ENCODE assay signal across 8 mouse cellular contexts in genomic region chr12:16731121-16731741, GRCm38 (mm10).
DNase-seq lines count a peak whose midpoint lies in the region; ATAC-seq lines count a peak whose summit lies in the region.

No protein-coding gene starts in this region.

- no peak overlapping the region for H3K4me3 ChIP-seq in hindbrain, embryonic 10.5 days
- no peak overlapping the region for H3K4me3 ChIP-seq in hindbrain, embryonic 11.5 days (ENCODE audit: low read depth, low read length)
- H3K4me3 ChIP-seq in forebrain, embryonic 14.5 days (ENCODE audit: low read depth, low read length): no peak overlapping the region
- H3K4me3 ChIP-seq in hindbrain, embryonic 16.5 days (ENCODE audit: low read length): no peak overlapping the region
- H3K4me3 ChIP-seq in neural tube, embryonic 13.5 days: no peak overlapping the region

- H3K9ac ChIP-seq in hindbrain, embryonic 11.5 days (ENCODE audit: low read depth, low read length): no peak overlapping the region
- H3K9ac ChIP-seq in forebrain, embryonic 14.5 days (ENCODE audit: low read length): no peak overlapping the region
- no peak overlapping the region for H3K9ac ChIP-seq in hindbrain, embryonic 16.5 days (ENCODE audit: low read depth, low read length)
- H3K9ac ChIP-seq in neural tube, embryonic 13.5 days: no peak overlapping the region

- H3K9me3 ChIP-seq in hindbrain, embryonic 10.5 days: no peaks in the 10 kb centered on the region
- no peaks in the 10 kb centered on the region for H3K9me3 ChIP-seq in hindbrain, embryonic 11.5 days (ENCODE audit: control insufficient read depth, low read length)
- no peaks in the 10 kb centered on the region for H3K9me3 ChIP-seq in forebrain, embryonic 14.5 days (replicated peaks; ENCODE audit: control insufficient read depth, low read length)
- no peaks in the 10 kb centered on the region for H3K9me3 ChIP-seq in hindbrain, embryonic 16.5 days (ENCODE audit: control insufficient read depth, low read length)
- no peaks in the 10 kb centered on the region for H3K9me3 ChIP-seq in neural tube, embryonic 13.5 days

- 51% methylated on average over 11 of the region's 11 CpGs for whole genome bisulfite sequencing in hindbrain, embryonic 10.5 days
- 46% methylated on average over 11 of the region's 11 CpGs for WGBS in hindbrain, embryonic 11.5 days
- 15% methylated on average over 11 of the region's 11 CpGs for WGBS in forebrain, embryonic 14.5 days
- 21% methylated on average over 11 of the region's 11 CpGs for WGBS in hindbrain, embryonic 16.5 days
- WGBS in neural tube, embryonic 13.5 days: 6% methylated on average over 11 of the region's 11 CpGs

- ATAC-seq in hindbrain, embryonic 11.5 days (ENCODE audit: low FRiP score): no peak
- no peak for ATAC-seq in forebrain, embryonic 14.5 days
- ATAC-seq in hindbrain, embryonic 16.5 days: peak; percentile 65
- ATAC-seq in neural tube, embryonic 13.5 days (ENCODE audit: low read depth): peak; percentile 44

- DNase-seq in hindbrain, embryonic 10.5 days (ENCODE audit: low spot score): no peak
- no peak for DNase-seq in hindbrain, embryonic 11.5 days (ENCODE audit: low spot score)
- peak; percentile 61 for DNase-seq in forebrain, embryonic 14.5 days (ENCODE audit: low spot score)
- peak; percentile 19 for DNase-seq in layer of hippocampus, postnatal 36 days
- no peak for DNase-seq in urinary bladder, adult 2 months (ENCODE audit: low spot score)
- no peak for DNase-seq in gastrocnemius, postnatal 25 days

- no peaks in the 10 kb centered on the region for H3K27me3 ChIP-seq in hindbrain, embryonic 10.5 days (ENCODE audit: insufficient read depth, poor library complexity, severe bottlenecking)
- no peaks in the 10 kb centered on the region for H3K27me3 ChIP-seq in hindbrain, embryonic 11.5 days (ENCODE audit: control insufficient read depth, insufficient read depth, low read length)
- H3K27me3 ChIP-seq in forebrain, embryonic 14.5 days (replicated peaks; ENCODE audit: control insufficient read depth, insufficient read depth, low read length): no peaks in the 10 kb centered on the region
- H3K27me3 ChIP-seq in hindbrain, embryonic 16.5 days (replicated peaks; ENCODE audit: control insufficient read depth, insufficient read depth, low read length): no peaks in the 10 kb centered on the region
- H3K27me3 ChIP-seq in neural tube, embryonic 13.5 days: no peaks in the 10 kb centered on the region

- H3K4me1 ChIP-seq in hindbrain, embryonic 10.5 days (replicated peaks): peaks cover 55% of the 10 kb centered on the region
- peaks cover 2% of the 10 kb centered on the region; the same call in 1 of the 2 replicates for H3K4me1 ChIP-seq in hindbrain, embryonic 11.5 days (replicated peaks; ENCODE audit: control insufficient read depth, insufficient read depth, low read length)
- peaks cover 2% of the 10 kb centered on the region; the same call in 1 of the 2 replicates for H3K4me1 ChIP-seq in forebrain, embryonic 14.5 days (ENCODE audit: control insufficient read depth, insufficient read depth, low read length)
- peaks cover 5% of the 10 kb centered on the region; the same call in 1 of the 2 replicates for H3K4me1 ChIP-seq in hindbrain, embryonic 16.5 days (ENCODE audit: control insufficient read depth, insufficient read depth, low read depth, low read length)
- peaks cover 13% of the 10 kb centered on the region for H3K4me1 ChIP-seq in neural tube, embryonic 13.5 days (replicated peaks)

- H3K36me3 ChIP-seq in hindbrain, embryonic 10.5 days: peaks cover 93% of the 10 kb centered on the region
- H3K36me3 ChIP-seq in hindbrain, embryonic 11.5 days (ENCODE audit: control insufficient read depth, insufficient read depth, low read length): 0 out of 2 replicates have a peak, but pooled peaks cover 4% of the 10 kb centered on the region
- no peaks in the 10 kb centered on the region for H3K36me3 ChIP-seq in forebrain, embryonic 14.5 days (ENCODE audit: control insufficient read depth, insufficient read depth, low read length)
- H3K36me3 ChIP-seq in hindbrain, embryonic 16.5 days (ENCODE audit: control insufficient read depth, insufficient read depth, low read length): no peaks in the 10 kb centered on the region
- no peaks in the 10 kb centered on the region for H3K36me3 ChIP-seq in neural tube, embryonic 13.5 days

- peak overlapping the region; percentile 68 for H3K27ac ChIP-seq in hindbrain, embryonic 10.5 days
- H3K27ac ChIP-seq in hindbrain, embryonic 11.5 days (ENCODE audit: low read depth, low read length): no peak overlapping the region
- no peak overlapping the region for H3K27ac ChIP-seq in forebrain, embryonic 14.5 days (ENCODE audit: low read depth, low read length)
- no peak overlapping the region for H3K27ac ChIP-seq in hindbrain, embryonic 16.5 days (ENCODE audit: low read depth, low read length)
- H3K27ac ChIP-seq in neural tube, embryonic 13.5 days (replicated peaks): no peak overlapping the region

- no peak overlapping the region for H3K4me2 ChIP-seq in hindbrain, embryonic 11.5 days (replicated peaks; ENCODE audit: low read depth, low read length)
- H3K4me2 ChIP-seq in forebrain, embryonic 14.5 days (ENCODE audit: low read length): no peak overlapping the region
- peak overlapping the region; percentile 27 for H3K4me2 ChIP-seq in hindbrain, embryonic 16.5 days (ENCODE audit: low read length)
- H3K4me2 ChIP-seq in neural tube, embryonic 13.5 days: peak overlapping the region; percentile 34

Comparison
In these comparisons a context has a peak if more than half of its experiments do, and no peak if none do; other contexts are left out.
1. ATAC-seq: peak in hindbrain, embryonic 16.5 days (single experiment) and neural tube, embryonic 13.5 days (single experiment); none in hindbrain, embryonic 11.5 days (single experiment) and forebrain, embryonic 14.5 days (single experiment).
2. H3K4me2 ChIP-seq: peak in hindbrain, embryonic 16.5 days (single experiment) and neural tube, embryonic 13.5 days (single experiment); none in hindbrain, embryonic 11.5 days (single experiment) and forebrain, embryonic 14.5 days (single experiment).
3. DNase-seq: peak in forebrain, embryonic 14.5 days (single experiment) and layer of hippocampus, postnatal 36 days (2 of 2); none in hindbrain, embryonic 10.5 days (single experiment), hindbrain, embryonic 11.5 days (single experiment), urinary bladder, adult 2 months (single experiment) and gastrocnemius, postnatal 25 days (single experiment).